Mouse (Mus musculus): Measurements from ENCODE around the gene Acox3.
A peak's percentile ranks its signal among the peaks of the same experiment; 100 is the strongest.

The Acox3 gene

GRCm38 (mm10) chr5:35582445-35583220 lies at the start of gene Acox3:
Gene Acox3, plus strand, starts transcription at chr5:35583040.
- peak; percentile 98 to 99 for DNase-seq (ENCODE audit: low spot score in 2 of 2)

- DNase-seq (ENCODE audit: low spot score in 2 of 2): no peak
Observed at GRCm38 (mm10) chr5:35536271-35536670, 46.6 kb upstream of the Acox3 start.

GRCm38 (mm10) chr5:35537474-35537873 lies 45.4 kb upstream of the Acox3 start:
- no peak for DNase-seq (ENCODE audit: low spot score in 2 of 2)

- no peak for DNase-seq (ENCODE audit: low spot score in 2 of 2)
Observed at GRCm38 (mm10) chr5:35538022-35538421, 44.8 kb upstream of the Acox3 start.

- DNase-seq (ENCODE audit: low spot score in 2 of 2): no peak
Observed at GRCm38 (mm10) chr5:35539576-35539975, 43.3 kb upstream of the Acox3 start.

GRCm38 (mm10) chr5:35540555-35540954 lies 42.3 kb upstream of the Acox3 start:
- no peak for DNase-seq (ENCODE audit: low spot score in 2 of 2)

- DNase-seq (ENCODE audit: low spot score in 2 of 2): no peak
Observed at GRCm38 (mm10) chr5:35541059-35541790, 41.6 kb upstream of the Acox3 start.

GRCm38 (mm10) chr5:35546127-35546526 lies 36.7 kb upstream of the Acox3 start:
- no peak for DNase-seq (ENCODE audit: low spot score in 2 of 2)

- peak; percentile 45 to 48 for DNase-seq (ENCODE audit: low spot score in 2 of 2)
Observed at GRCm38 (mm10) chr5:35551855-35552837, 30.7 kb upstream of the Acox3 start.

GRCm38 (mm10) chr5:35552838-35553539 lies 29.9 kb upstream of the Acox3 start:
- DNase-seq (ENCODE audit: low spot score in 2 of 2): no peak

- no peak for DNase-seq (ENCODE audit: low spot score in 2 of 2)
Observed at GRCm38 (mm10) chr5:35556393-35556792, 26.4 kb upstream of the Acox3 start.

- DNase-seq (ENCODE audit: low spot score in 2 of 2): no peak
Observed at GRCm38 (mm10) chr5:35557946-35558621, 24.8 kb upstream of the Acox3 start.

- DNase-seq (ENCODE audit: low spot score in 2 of 2): no peak
Observed at GRCm38 (mm10) chr5:35559447-35559846, 23.4 kb upstream of the Acox3 start.

- DNase-seq (ENCODE audit: low spot score in 2 of 2): no peak
Observed at GRCm38 (mm10) chr5:35562616-35563015, 20.2 kb upstream of the Acox3 start.

GRCm38 (mm10) chr5:35563449-35563848 lies 19.4 kb upstream of the Acox3 start:
- peak; percentile 63 to 71 for DNase-seq (ENCODE audit: low spot score in 2 of 2)

- no peak for DNase-seq (ENCODE audit: low spot score in 2 of 2)
Observed at GRCm38 (mm10) chr5:35565217-35565616, 17.6 kb upstream of the Acox3 start.

- DNase-seq (ENCODE audit: low spot score in 2 of 2): no peak
Observed at GRCm38 (mm10) chr5:35566632-35567031, 16.2 kb upstream of the Acox3 start.

GRCm38 (mm10) chr5:35571546-35571945 lies 11.3 kb upstream of the Acox3 start:
- DNase-seq (ENCODE audit: low spot score in 2 of 2): no peak

- DNase-seq (ENCODE audit: low spot score in 2 of 2): peak; percentile 95
Observed at GRCm38 (mm10) chr5:35574653-35575599, 7.9 kb upstream of the Acox3 start, which contains the start of gene Trmt44. Gene Trmt44, minus strand, starts transcription at chr5:35575070.
